Mouse (Mus musculus) c-Kit-positive CD71-negative TER-119-negative erythroid progenitor cells, embryonic 14.5 days (primary cell): ENCODE measurements at regions not wholly inside any gene's neighbourhood (a gene's known extent, or its start where the extent isn't known, plus 50 kb on each side); places are given as distances from the start of the nearest gene placed in this dataset.

Source experiments
- DNase-seq: peaks from one replicate; pipeline ENCODE4 v3.0.0-alpha.2; 2013; ENCODE audit warnings: low read depth

GRCm38 (mm10) chr14:72850884-72851283 is 141.1 kb upstream of the Fndc3a start:
- DNase-seq: no peak

- no peak for DNase-seq
These were observed 138.6 kb upstream of the Fndc3a start for GRCm38 (mm10) chr14:72848271-72848955.

GRCm38 (mm10) chr14:72847466-72847865 is 137.7 kb upstream of the Fndc3a start:
- DNase-seq: no peak

- no peak for DNase-seq
These were observed 136.0 kb upstream of the Fndc3a start for GRCm38 (mm10) chr14:72845621-72846440.

- DNase-seq: no peak
These were observed 135.1 kb upstream of the Fndc3a start for GRCm38 (mm10) chr14:72844753-72845369.

GRCm38 (mm10) chr14:72841753-72842152 is 131.9 kb upstream of the Fndc3a start:
- DNase-seq: no peak

- no peak for DNase-seq
These were observed 125.4 kb upstream of the Fndc3a start for GRCm38 (mm10) chr14:72835158-72835557.

- DNase-seq: no peak
These were observed 119.5 kb upstream of the Fndc3a start for GRCm38 (mm10) chr14:72829261-72829660.

GRCm38 (mm10) chr14:72825549-72825948 is 115.7 kb upstream of the Fndc3a start:
- no peak for DNase-seq

GRCm38 (mm10) chr14:72822231-72822615 is 112.4 kb upstream of the Fndc3a start:
- no peak for DNase-seq

GRCm38 (mm10) chr14:72821517-72822230 is 111.9 kb upstream of the Fndc3a start:
- DNase-seq: no peak

- DNase-seq: no peak
These were observed 109.2 kb upstream of the Fndc3a start for GRCm38 (mm10) chr14:72819037-72819436.

- DNase-seq: no peak
These were observed 108.0 kb upstream of the Fndc3a start for GRCm38 (mm10) chr14:72817764-72818163.

- DNase-seq: no peak
These were observed 107.0 kb upstream of the Fndc3a start for GRCm38 (mm10) chr14:72816847-72817246.

GRCm38 (mm10) chr14:72809138-72809537 is 99.3 kb upstream of the Fndc3a start:
- DNase-seq: no peak

GRCm38 (mm10) chr14:72807947-72808346 is 98.1 kb upstream of the Fndc3a start:
- DNase-seq: no peak

GRCm38 (mm10) chr14:72807286-72807685 is 97.5 kb upstream of the Fndc3a start:
- peak; percentile 29 for DNase-seq

GRCm38 (mm10) chr14:72806598-72806997 is 96.8 kb upstream of the Fndc3a start:
- DNase-seq: no peak

GRCm38 (mm10) chr14:72803579-72803978 is 93.8 kb upstream of the Fndc3a start:
- no peak for DNase-seq

- DNase-seq: no peak
These were observed 80.9 kb upstream of the Fndc3a start for GRCm38 (mm10) chr14:72790654-72791053.

GRCm38 (mm10) chr14:72786929-72787328 is 77.1 kb upstream of the Fndc3a start:
- DNase-seq: no peak

- DNase-seq: peak; percentile 31
These were observed 73.4 kb upstream of the Fndc3a start for GRCm38 (mm10) chr14:72783248-72783647.
